Mouse (Mus musculus) layer of hippocampus, adult 2 months (tissue): Measurements from ENCODE around the gene Tm9sf2. TPM values are rescaled to one million over a fixed set of nuclear protein-coding genes. Genes with fewer than 3 reads are reported as not detected.

Source experiments
- DNase-seq, 2 experiments: peaks; one replicate each; pipeline ENCODE4 v3.0.0; 2022; ENCODE audit warnings: low spot score in 2 of 2
- H3K27ac ChIP-seq: fragments of 200-600 bp; 2 replicates; pipeline ENCODE4 v1.8.1; 2022
- H3K4me3 ChIP-seq: fragments of 200-600 bp; 2 replicates; pipeline ENCODE4 v1.8.1; 2022; ENCODE audit warnings: mild to moderate bottlenecking
- CTCF ChIP-seq: fragments of 200-600 bp; conservative IDR thresholded peaks from 2 replicates; pipeline ENCODE4 v1.8.1; 2022; ENCODE audit warnings: antibody characterized with exemption, mild to moderate bottlenecking, moderate library complexity
- total RNA-seq, 2 experiments: library from RNA; stranded (reverse); gene quantifications; 2 replicates each; pipeline ENCODE4 v1.2.3; 2021

Gene Tm9sf2
- total RNA-seq, 2 experiments from 2014 or later = 107 TPM

GRCm38 (mm10) chr14:122160916-122161315 is 54.1 kb downstream of the Tm9sf2 start:
- H3K4me3 ChIP-seq = no peak overlapping the region
- TF ChIP-seq CTCF = no peak
- no peak overlapping the region for H3K27ac ChIP-seq
- no peak for DNase-seq

- DNase-seq = no peak
- TF ChIP-seq CTCF = no peak
- Histone ChIP-seq H3K4me3 (no peak overlapping the region), H3K27ac (no peak overlapping the region)
Observed at GRCm38 (mm10) chr14:122168912-122169311, 62.1 kb downstream of the Tm9sf2 start.

- no peak overlapping the region for H3K4me3 ChIP-seq
- no peak for TF ChIP-seq CTCF
- no peak for DNase-seq
- H3K27ac ChIP-seq = no peak overlapping the region
Observed at GRCm38 (mm10) chr14:122170202-122170781, 63.5 kb downstream of the Tm9sf2 start.

GRCm38 (mm10) chr14:122171031-122171430 is 64.2 kb downstream of the Tm9sf2 start:
- TF ChIP-seq CTCF = no peak
- Histone ChIP-seq H3K4me3 (no peak overlapping the region), H3K27ac (no peak overlapping the region)
- no peak for DNase-seq

GRCm38 (mm10) chr14:122176263-122176798 is 69.5 kb downstream of the Tm9sf2 start:
- no peak for DNase-seq
- Histone ChIP-seq H3K27ac (no peak overlapping the region), H3K4me3 (no peak overlapping the region)
- TF ChIP-seq CTCF = no peak

GRCm38 (mm10) chr14:122179262-122179661 is 72.4 kb downstream of the Tm9sf2 start:
- no peak; the same call in 1 of the 2 replicates for TF ChIP-seq CTCF
- peak in 1 of 2 experiments; percentile 25 for DNase-seq
- Histone ChIP-seq H3K4me3 (no peak overlapping the region), H3K27ac (no peak overlapping the region)

- no peak for TF ChIP-seq CTCF
- Histone ChIP-seq H3K4me3 (peak within 1 kb of the TSS; percentile 81), H3K27ac (peak within 1 kb of the TSS; percentile 91)
- peak; percentile 91 to 93 for DNase-seq
Observed at GRCm38 (mm10) chr14:122181078-122181814, 74.4 kb downstream of the Tm9sf2 start, which contains the start of gene Clybl. Gene Clybl (plus strand): TSS chr14:122181704.

GRCm38 (mm10) chr14:122181815-122182157 is 74.9 kb downstream of the Tm9sf2 start:
- TF ChIP-seq CTCF = peak; percentile 40
- DNase-seq = no peak
- H3K27ac ChIP-seq = peak overlapping the region; percentile 91

GRCm38 (mm10) chr14:122182220-122182619 is 75.4 kb downstream of the Tm9sf2 start:
- TF ChIP-seq CTCF = no peak
- Histone ChIP-seq H3K4me3 (peak overlapping the region; percentile 81), H3K27ac (no peak overlapping the region)
- DNase-seq = no peak

More at GRCm38 (mm10) chr14:122181815-122182157, 74.9 kb downstream of the Tm9sf2 start:
- H3K4me3 ChIP-seq = peak overlapping the region; percentile 81

- TF ChIP-seq CTCF = no peak
Observed at GRCm38 (mm10) chr14:122183974-122184373, 77.1 kb downstream of the Tm9sf2 start.

GRCm38 (mm10) chr14:122188250-122188649 is 81.4 kb downstream of the Tm9sf2 start:
- no peak overlapping the region for H3K4me3 ChIP-seq
- no peak overlapping the region for H3K27ac ChIP-seq
- no peak for TF ChIP-seq CTCF
- DNase-seq = no peak

More at GRCm38 (mm10) chr14:122183974-122184373, 77.1 kb downstream of the Tm9sf2 start:
- Histone ChIP-seq H3K27ac (no peak overlapping the region), H3K4me3 (no peak overlapping the region)
- DNase-seq = no peak

- no peak overlapping the region for H3K4me3 ChIP-seq
- 0 out of 2 replicates have a peak overlapping the region, but pooled peaks have one; percentile 14 for H3K27ac ChIP-seq
- no peak for TF ChIP-seq CTCF
- DNase-seq = peak in 1 of 2 experiments; percentile 32
Observed at GRCm38 (mm10) chr14:122189901-122190300, 83.1 kb downstream of the Tm9sf2 start.

- DNase-seq = no peak
- H3K4me3 ChIP-seq = no peak overlapping the region
- no peak overlapping the region for H3K27ac ChIP-seq
- no peak for TF ChIP-seq CTCF
Observed at GRCm38 (mm10) chr14:122190527-122190926, 83.7 kb downstream of the Tm9sf2 start.

- peak; percentile 47 to 75 for DNase-seq
- no peak overlapping the region for H3K27ac ChIP-seq
- TF ChIP-seq CTCF = peak; percentile 98; the same call in 1 of the 2 replicates
- H3K4me3 ChIP-seq = no peak overlapping the region
Observed at GRCm38 (mm10) chr14:122190941-122191510, 84.2 kb downstream of the Tm9sf2 start.
